Mouse (Mus musculus): ENCODE measurements around the gene Prdx6.

- TF ChIP-seq POLR2A (IDR thresholded peaks at IDR 0.05; ENCODE audit: borderline replicate concordance, extremely low read depth, insufficient read depth, insufficient read length, poor library complexity, severe bottlenecking) = no peak
- no peak for TF ChIP-seq CTCF (IDR thresholded peaks at IDR 0.05; ENCODE audit: borderline replicate concordance, extremely low read depth, insufficient read depth, insufficient read length)
These were observed 22.5 kb upstream of the Prdx6 start for GRCm38 (mm10) chr1:161273486-161273885.

Data from brain, embryonic 14.5 days (tissue).